Mouse (Mus musculus) ES-Bruce4 (cell line): ENCODE results near the gene Selenof.

Experiments
- CTCF ChIP-seq: IDR thresholded peaks from one replicate; pipeline ENCODE4 v1.8.1; 2011; ENCODE audit warnings: low read depth, low read length
- EP300 ChIP-seq: IDR thresholded peaks from 2 replicates; pipeline ENCODE4 v1.6.1; 2011; ENCODE audit warnings: low read depth, low read length; ENCODE audit not compliant: insufficient read depth

DNA sequence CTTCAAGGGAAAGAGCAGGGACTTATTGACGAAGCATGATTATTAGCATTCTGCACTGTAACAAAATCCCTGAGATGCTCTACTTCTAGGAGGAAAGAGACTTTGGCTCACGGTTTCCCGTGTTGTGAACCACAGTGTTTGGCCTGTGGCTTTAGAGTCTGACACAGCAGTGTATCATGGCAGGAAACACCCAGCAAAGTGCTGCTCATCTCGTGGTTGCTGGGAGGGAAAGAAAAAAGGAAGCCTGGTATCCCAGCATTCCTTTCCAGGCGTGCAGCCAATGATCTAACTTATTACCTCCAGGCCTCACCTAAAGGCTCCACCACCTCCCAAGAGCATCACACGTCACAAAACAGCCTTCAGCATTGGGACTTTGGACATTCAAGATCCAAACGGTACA, 32.7 kb downstream of the Selenof start:
- TF ChIP-seq CTCF (no peak), EP300 (no peak)
